Mouse (Mus musculus) left cerebral cortex, adult 18-20 months (tissue): ENCODE results near the gene Smap2. TPM values are rescaled to one million over a fixed set of nuclear protein-coding genes. Genes with fewer than 3 reads are reported as not detected.

Experiments used
- DNase-seq, 2 experiments: peaks; one replicate each; pipeline ENCODE4 v3.0.0; 2021 to 2022; ENCODE audit warnings: low spot score in 2 of 2, mixed read lengths in 1 of 2
- total RNA-seq, 2 experiments: library from RNA; stranded (reverse); gene quantifications; 2 replicates each; pipeline ENCODE4 v1.2.3; 2021

The Smap2 gene
- total RNA-seq, 2 experiments from 2014 or later: 194 to 195 TPM

DNA sequence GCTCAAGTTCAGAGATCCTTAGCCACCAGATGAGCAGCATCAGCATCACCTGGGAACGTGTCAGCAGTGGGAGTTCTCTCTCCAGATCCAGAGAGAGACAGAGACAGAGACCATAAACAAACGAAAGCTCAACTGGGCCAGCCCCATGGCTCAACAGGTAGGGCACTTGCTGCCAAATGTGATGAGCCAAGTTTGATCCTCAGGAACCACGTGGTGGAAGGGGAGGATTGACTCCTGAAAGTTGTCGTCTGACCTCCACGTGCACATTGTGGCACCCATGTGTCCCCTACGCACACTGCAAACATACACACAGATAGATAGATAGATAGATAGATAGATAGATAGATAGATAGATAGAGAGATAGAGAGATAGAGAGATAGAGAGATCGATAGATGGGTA lies 6.4 kb upstream of the Smap2 start:
- no peak for DNase-seq

DNA sequence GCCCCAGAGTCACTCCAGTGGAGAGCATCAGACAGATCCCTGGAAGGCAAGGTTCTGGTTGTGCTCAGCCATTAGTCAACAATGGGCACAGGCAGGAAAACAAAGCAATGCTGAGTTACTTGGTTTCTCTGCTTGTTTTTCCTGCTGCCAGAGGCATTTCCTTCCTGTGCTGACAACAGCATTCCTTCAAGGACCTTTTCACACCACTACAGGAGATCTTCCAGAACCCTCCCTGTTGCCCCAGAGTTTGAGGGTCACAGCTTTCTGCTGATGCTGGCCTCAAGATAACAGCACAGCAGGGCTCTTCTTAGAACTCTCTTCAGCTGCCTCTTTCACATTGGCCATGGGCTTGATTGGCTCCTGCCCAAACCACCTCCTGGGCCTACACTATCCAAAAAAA lies 4.9 kb upstream of the Smap2 start:
- no peak for DNase-seq

DNA sequence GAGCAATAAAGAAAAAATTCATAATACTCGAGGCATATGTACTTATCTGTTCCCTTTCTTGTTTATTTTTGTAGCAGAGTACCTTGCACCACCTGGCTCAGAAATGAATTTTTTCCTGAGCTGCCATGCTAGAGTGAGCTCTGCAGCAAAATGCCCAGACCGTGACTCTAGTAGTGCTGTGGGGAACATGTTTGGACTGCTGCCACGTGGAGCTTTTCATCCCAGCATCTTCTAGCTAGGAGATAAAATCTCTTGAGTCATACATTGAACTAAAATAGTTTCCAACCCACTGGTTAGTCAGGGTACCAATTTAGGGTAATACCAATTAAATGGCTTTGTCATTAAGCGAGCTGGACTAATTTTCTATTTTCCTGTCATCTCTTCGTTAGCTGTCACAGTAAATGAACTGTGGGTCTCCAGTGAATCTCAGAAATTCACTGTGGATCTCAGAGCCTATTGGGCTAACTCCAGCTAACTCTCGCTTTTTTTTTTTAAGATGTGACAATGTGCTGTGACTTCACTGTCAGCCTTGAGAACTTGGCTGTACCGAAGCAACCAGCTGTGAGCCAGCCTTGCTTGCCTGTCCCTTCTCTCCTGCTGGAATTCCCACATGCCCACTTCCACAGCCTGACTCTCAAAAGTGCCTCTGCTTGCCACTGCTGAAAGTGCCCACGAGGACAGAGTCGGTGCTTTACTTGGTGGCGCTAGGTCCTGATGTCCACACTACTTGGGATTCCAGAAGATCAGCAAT lies 3.2 kb upstream of the Smap2 start:
- peak; percentile 71 to 72 for DNase-seq

DNA sequence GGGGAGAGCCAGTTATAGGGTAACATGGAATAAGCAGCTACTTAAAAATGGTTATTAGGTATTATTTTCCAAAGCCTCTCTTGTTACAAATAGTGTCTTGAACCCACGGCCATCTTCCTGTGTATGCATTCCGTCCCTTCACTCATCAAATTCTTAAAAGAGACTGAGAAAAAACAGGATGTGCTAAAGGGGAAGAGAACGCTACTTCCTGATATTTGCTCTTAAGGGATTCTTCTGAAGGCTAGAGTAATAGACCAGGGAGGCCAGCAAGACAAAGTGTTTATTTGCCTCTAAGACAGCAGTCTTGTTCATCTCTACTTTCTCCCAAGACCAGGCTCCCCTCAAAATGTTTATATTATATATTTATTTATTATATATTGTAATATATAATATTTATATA lies 1.2 kb upstream of the Smap2 start:
- no peak for DNase-seq

DNA sequence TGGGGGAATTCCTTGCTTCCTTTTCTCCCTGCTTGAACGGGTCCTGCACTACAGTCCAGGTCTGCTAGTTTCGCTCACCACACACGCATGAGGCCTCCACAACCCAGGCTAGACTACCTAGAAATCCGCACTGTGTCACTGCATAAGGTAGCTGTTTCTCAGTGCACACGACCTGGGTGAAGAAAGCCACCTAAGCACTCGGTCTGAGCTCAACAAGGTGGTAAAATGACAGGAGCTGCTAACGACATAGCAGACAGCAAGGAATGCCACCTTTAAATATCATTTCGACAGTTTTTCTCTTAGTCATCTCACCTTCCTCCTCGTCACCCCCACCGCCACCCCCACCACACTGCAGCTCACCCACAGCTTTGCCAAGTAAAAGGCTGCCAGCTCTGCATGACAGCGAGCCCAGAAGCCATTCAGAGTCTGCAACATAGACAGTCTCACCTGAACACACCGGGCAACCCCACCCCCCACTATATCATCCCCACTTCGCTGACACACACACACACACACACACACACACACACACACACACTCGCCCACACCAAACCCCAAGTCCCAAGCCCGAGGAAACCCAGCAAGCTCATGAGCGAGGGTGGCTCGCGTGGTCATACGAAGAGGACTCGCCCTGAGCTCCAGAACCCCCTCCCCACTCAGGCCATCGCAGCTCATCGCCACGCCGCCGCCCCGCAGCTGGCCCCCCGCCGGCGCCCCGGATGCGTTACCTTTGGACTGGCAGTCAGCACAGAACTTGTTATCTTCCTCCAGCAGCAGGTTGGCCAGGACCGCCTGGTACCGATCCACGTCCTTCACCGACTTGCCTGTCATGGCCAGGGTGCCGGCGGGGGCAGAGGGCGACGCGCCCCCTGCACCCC lies 787 bp downstream of the Smap2 start:
- DNase-seq: peak; percentile 48 to 59

DNA sequence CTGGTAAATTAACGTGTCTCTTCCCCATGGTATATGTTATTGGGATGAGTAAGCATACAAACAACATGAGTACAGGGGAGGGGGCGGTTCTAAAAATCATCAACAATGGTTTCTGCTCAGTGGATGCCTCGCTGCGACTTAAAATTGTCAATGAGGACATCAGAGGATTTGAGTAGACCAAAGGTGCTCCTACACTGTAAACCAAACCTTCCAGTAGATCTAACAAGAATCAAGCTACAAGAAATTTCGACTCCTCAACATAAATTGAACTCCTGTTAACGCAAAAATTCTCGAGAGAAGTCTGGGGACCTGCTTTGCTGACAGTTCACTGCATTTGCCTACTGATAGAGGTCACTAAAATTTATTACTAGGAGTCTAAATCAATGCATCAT lies 1.8 kb downstream of the Smap2 start:
- no peak for DNase-seq

DNA sequence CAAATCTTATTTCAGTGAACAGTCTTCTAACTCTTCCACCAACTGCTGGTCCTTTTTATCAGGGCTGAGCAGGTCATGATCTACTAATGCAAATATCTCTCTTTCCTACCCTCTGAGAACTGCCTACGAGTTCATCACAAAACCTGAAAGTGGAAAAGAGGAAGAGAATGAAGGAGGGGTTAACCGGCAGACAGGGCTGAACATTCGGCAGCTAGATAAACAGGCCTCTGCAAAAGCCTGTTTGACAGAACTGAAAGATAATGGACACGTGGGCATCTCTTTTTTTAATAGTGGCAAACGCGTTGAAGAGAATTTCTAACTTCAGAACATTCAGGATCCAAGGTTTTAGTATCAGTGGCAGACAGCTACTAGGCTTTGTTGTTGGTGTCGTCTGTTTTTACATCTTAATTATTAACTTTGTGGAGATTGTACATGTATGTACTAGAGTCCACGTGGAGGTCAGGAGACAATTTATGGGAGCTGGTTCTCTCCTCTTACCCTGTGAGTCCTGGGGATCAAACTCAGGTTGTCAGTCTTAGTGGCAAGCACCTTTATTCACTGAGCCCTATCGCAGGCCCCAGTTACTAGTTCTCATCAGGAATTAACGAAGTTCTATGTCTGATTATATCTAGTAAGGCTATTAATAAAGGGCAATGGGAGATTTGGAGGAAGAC lies 2.3 kb downstream of the Smap2 start:
- DNase-seq: no peak

DNA sequence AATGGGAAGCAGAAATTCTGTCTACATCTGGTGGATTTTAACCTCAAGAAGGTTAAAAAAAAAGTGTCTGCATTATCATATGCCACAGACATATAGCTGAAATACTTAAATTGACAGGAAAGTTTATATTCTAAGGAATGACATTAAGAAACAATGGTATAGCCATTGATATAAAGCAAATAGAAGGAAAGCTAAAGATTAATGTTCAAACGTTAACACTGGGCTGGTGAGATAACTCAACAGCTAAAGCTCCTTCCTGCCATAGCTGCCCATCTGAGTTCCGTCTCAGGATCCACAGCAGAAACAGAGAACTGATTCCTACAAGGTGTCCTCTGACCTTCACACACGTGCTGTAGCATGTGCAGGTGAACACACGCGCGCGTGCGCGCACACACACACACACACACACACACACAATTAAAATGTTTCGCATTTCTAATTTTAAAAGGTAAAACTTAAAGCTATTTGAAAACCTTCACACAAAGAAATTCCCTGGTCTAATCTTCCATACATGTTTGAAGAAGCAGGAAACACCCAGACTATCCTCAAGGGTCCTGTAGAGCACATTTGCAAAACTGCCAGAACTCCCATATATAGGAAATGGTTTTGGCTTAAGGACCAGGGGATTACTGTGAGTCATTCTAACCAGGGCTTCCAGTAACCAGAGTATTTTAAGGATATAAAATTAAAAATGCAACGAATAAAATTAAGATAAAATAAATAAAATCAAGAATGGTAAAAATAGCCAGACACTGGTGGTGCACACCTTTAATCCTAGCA lies 6.1 kb downstream of the Smap2 start:
- DNase-seq: no peak

DNA sequence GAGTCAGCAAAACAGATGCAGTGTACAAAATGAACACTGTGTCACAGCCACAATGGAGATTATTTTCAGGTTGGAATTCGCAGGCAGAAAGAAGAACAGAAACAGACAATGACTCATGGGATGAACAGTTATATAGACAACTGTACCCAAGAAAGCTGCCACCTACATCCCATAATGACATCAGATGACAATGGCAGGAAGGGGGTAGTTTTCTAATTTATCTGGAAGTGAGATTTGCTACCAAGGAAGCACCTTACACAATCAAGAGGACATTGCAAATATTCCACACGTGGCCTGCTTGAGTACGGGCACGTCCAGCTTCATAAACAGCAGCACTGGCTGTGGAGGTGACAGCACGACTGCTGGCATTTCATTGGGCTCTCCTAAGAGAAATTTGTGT lies 7.9 kb downstream of the Smap2 start:
- peak in 1 of 2 experiments; percentile 21 for DNase-seq

DNA sequence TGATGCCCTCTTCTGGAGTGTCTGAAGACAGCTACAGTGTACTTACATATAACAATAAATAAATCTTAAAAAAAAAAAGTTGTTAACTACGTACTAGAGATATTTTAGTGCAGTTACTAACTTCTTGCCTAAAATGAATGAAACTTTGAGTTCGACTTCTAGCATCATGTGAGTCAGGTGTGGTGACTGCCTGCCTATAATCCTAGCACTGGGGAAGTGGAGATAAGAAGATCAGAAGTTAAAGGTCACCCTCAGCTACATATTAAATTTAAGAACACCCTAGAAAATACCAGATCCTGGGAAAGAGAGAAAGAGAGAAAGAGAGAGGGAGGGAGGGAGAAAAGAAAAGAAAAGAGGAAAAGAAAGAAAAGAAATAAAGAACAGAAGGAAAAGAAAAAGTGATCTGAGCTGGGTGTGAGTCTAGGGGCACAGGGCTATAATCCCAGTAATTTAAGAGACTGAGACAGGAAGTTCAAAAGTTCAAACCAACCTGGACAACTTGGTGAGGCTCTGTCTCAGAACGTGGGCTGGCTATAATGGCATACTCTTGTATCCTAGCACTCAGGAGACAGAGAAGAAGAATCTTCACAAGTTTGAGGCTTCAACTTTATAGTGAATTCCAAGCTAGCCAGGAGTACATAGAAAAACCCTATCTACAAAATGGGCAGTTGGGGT lies 8.8 kb downstream of the Smap2 start:
- DNase-seq: no peak

DNA sequence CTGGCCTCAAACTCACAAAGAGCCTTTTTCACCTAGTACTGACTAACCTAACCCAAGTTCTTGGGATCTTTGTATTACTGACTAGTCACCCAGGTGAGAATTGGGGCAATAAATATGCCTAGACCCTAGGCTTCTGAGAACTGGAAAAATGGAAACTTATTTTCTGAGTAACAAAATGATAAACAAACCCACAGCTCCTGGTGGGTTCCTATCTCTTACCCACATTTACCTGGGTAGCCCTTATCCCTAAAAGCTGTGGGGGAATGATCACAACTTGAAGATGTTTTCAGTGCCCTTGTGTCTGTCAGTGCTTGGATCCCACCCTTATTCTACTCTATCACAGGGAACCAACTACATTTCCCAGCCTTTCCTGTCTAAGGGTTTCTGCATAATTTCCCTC lies 10.0 kb downstream of the Smap2 start:
- DNase-seq: no peak

DNA sequence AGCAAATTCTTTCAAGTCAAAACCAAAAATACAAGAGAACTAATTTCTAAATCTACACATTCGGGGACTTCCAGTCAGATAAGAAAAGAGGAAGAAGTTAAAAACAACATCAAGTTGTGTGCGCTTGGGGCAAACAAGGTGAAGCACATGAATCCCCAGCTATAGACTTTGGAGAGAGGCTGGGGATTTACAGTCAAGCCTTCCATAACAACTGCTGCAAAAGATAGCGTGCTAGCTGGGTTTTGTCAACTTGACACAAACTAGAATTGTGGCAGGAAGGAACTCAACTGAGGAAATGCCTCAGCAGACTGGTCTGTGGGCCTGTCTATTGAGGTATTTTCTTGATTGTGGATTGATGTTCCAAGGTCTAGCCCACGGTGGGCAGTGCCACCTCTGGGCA lies 12.4 kb downstream of the Smap2 start:
- DNase-seq: no peak

DNA sequence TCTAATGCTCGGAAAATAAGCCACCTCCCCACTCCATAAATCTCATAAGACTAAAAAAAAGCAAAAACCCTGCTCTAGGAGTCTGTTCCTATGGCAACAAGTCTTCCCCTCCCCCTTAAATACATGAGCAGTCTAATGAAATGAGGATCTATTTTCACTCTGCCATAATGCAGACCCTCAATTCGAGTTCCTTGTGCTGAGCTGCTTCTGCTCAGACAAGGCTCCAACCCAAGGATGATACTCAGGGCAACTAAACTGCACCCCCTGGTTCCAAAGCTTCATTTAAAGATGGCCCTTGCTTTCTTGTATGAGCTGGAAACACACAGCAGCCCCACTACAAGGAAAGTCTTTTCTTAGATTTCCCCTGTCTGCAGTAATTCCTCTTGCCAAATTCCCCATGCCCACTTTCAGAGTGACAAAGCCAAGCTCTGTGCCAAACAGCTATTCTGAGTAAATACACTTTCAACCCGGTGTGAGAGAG lies 13.4 kb downstream of the Smap2 start:
- DNase-seq: no peak

DNA sequence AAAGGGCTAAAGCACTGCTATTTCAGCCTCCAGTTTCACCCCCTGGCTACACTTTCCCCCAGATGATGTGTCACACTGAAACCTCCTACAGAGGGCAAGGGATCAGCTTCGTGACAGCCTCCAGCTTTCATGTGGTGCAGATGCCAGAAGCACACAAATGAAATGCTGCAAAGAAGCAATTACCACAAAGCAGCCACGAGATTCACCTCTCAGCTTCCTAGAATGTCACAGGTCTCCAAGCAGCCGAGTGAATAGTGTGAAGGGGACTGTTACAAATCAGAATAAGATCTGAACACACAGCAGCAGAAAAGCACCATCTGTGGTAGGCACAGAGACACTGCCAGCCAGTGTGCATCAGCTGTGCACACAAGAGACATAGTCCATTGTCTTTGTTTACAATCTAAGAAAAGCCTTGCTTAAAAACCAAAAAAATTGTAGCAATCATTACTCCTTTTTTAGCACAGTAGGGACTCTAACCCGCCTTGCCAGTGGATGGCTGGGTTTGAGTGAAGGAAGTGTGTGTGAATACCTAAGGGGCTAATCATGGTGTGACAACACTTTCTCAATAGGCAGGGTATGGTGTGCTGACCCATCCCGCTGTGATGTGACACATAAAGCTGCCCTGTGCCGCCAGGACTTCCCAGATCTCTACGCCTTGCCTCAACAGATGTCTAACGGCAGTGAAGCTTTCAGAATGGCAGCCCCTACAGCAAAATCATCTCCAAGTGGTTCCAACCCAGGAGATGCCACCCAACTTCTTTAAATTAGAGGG lies 14.5 kb downstream of the Smap2 start:
- DNase-seq: no peak

DNA sequence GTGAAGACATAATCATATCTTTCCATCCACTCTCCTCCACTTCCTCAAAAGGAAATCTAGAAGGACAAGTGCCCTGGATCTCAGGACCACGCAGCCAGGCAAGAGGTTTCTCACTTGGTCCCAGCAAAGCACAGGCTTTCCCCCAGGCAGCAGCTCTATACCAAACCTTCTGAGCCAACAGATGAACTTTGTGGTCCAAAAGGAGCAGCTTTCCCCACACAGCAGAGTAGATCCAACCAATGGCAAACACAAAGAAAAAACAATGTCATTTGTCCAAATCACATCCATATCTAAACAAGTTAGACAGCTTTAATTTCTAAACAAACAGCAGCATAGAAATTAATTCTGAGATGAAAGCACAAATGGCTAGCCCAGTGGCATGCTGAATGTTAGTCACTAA lies 15.4 kb downstream of the Smap2 start:
- DNase-seq: no peak

DNA sequence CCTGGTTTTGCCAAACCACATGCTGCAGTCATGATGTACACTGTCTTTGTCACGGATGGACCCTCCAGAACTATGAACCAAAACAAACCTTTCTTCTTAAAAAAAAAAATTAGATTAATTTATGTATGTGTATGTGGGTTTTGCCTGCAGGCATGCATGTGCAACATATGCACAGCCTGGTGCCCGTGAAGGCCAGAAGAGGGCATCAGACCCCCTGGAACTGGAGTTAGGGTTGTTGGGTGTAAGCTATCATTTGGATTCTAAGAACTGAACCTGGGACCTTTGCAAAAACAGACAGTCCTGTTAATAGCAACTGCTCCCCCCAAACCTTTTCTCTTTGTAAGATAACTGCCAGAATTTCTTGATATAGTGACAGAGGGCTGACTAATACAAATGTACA lies 16.0 kb downstream of the Smap2 start:
- no peak for DNase-seq

DNA sequence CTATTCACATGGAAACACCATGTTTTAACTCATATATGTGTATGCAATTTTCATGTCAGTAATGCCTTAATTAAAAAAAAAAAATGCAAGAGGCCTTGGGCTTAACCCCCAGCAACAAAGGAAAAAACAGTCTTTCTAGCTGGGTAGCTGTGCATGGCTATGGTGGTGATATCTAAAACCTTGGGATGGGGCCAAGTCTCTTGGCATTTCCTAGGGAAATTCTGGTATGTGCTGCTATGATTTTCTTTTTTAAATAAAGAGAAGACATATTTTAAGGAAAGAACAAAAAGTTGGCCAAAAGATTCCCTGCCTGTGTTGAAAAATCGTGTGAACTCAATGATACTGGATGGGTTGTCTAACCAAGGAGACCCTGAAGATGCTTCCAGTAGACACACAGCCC lies 21.1 kb downstream of the Smap2 start:
- DNase-seq: no peak

DNA sequence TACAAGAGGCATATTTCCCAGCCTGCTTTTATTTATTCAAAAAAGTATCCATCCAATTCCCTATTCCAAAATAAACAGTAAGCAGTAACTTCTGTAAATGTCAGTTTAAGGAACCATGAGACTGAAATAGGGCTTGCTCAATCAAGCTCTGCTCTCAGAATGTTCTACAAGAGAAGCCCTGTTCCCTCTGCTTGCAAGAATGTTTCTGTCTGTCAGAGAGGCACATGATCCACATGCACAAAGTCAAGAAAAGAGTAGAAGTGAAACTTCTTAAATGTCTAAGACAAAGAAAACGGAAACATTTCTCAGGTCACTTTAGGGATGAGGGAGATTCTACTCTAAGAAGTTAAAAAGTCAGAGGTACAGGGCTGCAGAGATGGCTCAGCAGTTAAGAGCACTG lies 24.0 kb downstream of the Smap2 start:
- DNase-seq: no peak

DNA sequence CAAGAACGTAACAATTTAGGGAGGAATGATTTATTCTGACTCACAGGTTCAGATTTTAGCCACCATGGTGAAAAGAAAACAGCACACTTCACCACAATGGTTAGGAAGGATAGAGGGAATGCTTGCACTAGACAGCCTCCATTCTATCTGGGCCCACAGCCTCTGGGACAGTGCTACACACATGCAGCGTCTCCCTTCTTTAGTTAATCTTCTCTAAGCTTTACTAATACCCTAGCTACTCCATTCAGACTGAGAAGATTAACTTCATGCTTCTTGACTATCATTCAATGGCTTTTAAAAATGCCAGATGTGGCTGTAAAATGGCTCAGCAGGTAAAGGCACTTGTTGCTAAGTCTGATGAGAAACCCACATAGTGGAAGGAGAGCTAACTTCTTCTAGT lies 24.8 kb downstream of the Smap2 start:
- DNase-seq: no peak

DNA sequence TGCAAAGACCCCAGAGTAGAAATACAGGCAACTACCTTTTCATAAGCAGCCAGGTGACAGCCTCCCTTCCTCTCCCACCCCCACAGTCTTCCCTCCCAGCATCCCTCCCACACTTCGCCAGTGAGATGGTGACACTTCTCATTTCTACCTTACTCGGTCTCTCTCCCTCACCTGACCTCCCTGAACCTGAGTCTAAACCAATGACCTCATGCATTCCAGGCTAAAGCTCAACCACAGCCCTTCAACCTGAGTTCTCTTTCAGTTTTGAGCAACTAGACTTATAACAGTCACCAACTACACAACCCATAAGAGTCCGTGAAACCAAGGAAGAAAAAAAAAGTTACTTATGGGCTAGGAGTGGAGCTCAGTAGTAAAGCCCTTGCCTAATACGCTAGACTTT lies 29.7 kb downstream of the Smap2 start:
- no peak for DNase-seq
